Mouse (Mus musculus) G1E-ER4 (cell line): Measurements from ENCODE around the gene Loxl3. TPM values are rescaled to one million over a fixed set of nuclear protein-coding genes. Genes with fewer than 3 reads are reported as not detected.

Experiments
- GATA1 ChIP-seq: IDR thresholded peaks from one replicate; pipeline ENCODE4 v1.8.0; 2012; ENCODE audit warnings: low read length, inconsistent platforms
- polyA plus RNA-seq: library from polyadenylated mRNA; stranded (reverse); fragments of >175 nt; gene quantifications from 2 replicates; pipeline ENCODE4 v1.2.3, GENCODE M21; 2012

The Loxl3 gene
- polyA plus RNA-seq, 1 experiment = 0.32 TPM

- no peak for TF ChIP-seq GATA1
Measured at GRCm38 (mm10) chr6:83086121-83087035, 52.4 kb downstream of the Loxl3 start, which contains the start of gene Lbx2. Gene Lbx2 (plus strand): TSS chr6:83086367.

- no peak for TF ChIP-seq GATA1
Measured at GRCm38 (mm10) chr6:83087205-83087925, 53.4 kb downstream of the Loxl3 start.

GRCm38 (mm10) chr6:83087926-83088260 is 53.9 kb downstream of the Loxl3 start:
- TF ChIP-seq GATA1 = no peak

GRCm38 (mm10) chr6:83092416-83093127 is 58.6 kb downstream of the Loxl3 start:
- no peak for TF ChIP-seq GATA1

GRCm38 (mm10) chr6:83095968-83096367 is 62.0 kb downstream of the Loxl3 start:
- TF ChIP-seq GATA1 = no peak

- TF ChIP-seq GATA1 = no peak
Measured at GRCm38 (mm10) chr6:83098411-83098810, 64.4 kb downstream of the Loxl3 start.

GRCm38 (mm10) chr6:83101316-83101687 is 67.3 kb downstream of the Loxl3 start, which contains the start of the genes Ccdc142 and Gm42688:
Gene Ccdc142 (plus strand): TSS chr6:83101601.
Gene Gm42688 (plus strand): TSS chr6:83101617.
- TF ChIP-seq GATA1 = no peak

- TF ChIP-seq GATA1 = no peak
Measured at GRCm38 (mm10) chr6:83101688-83102556, 67.9 kb downstream of the Loxl3 start.

Other genes with a start within 250 kb of the Loxl3 start
- gene Sema4f, start 94.4 kb upstream of the Loxl3 start, polyA plus RNA-seq = not detected in 2 replicates
- gene M1ap, start 87.3 kb upstream of the Loxl3 start, polyA plus RNA-seq = 2.1 and 3.4 TPM in 2 replicates
- gene Dok1, start 702 bp upstream of the Loxl3 start, polyA plus RNA-seq = 128 and 144 TPM in 2 replicates
- 1,009 and 1,196 TPM in 2 replicates for gene Aup1, start 20.3 kb downstream of the Loxl3 start, polyA plus RNA-seq
- 86.7 and 110 TPM in 2 replicates for gene Htra2, start 21.1 kb downstream of the Loxl3 start, polyA plus RNA-seq
- 0.85 and 1.5 TPM in 2 replicates for gene Dqx1, start 23.7 kb downstream of the Loxl3 start, polyA plus RNA-seq
- not detected in 2 replicates for gene Tlx2, start 36.1 kb downstream of the Loxl3 start, polyA plus RNA-seq
- gene Pcgf1, start 43.7 kb downstream of the Loxl3 start, polyA plus RNA-seq = 8.6 and 10.8 TPM in 2 replicates
- gene Lbx2, start 52.2 kb downstream of the Loxl3 start, polyA plus RNA-seq = 0.10 and 0.13 TPM in 2 replicates
- 12.9 and 13.9 TPM in 2 replicates for gene Ccdc142, start 67.4 kb downstream of the Loxl3 start, polyA plus RNA-seq
- gene Gm42688, start 67.4 kb downstream of the Loxl3 start, polyA plus RNA-seq = 5.2 and 7.2 TPM in 2 replicates
- gene Mrpl53, start 74.9 kb downstream of the Loxl3 start, polyA plus RNA-seq = 69.5 and 81.4 TPM in 2 replicates
- gene Mogs, start 81.3 kb downstream of the Loxl3 start, polyA plus RNA-seq = 163 and 176 TPM in 2 replicates
- gene Wbp1, start 87.4 kb downstream of the Loxl3 start, polyA plus RNA-seq = 47.0 and 70.0 TPM in 2 replicates
- 158 and 217 TPM in 2 replicates for gene Ino80b, start 91.3 kb downstream of the Loxl3 start, polyA plus RNA-seq
- 13.1 and 20.1 TPM in 2 replicates for gene Rtkn, start 101.3 kb downstream of the Loxl3 start, polyA plus RNA-seq
- not detected in 2 replicates for gene Wdr54, start 122.2 kb downstream of the Loxl3 start, polyA plus RNA-seq
- gene 1700003E16Rik, start 122.2 kb downstream of the Loxl3 start, polyA plus RNA-seq = not detected in 2 replicates
- gene Dctn1, start 131.7 kb downstream of the Loxl3 start, polyA plus RNA-seq = 307 and 323 TPM in 2 replicates
- gene Slc4a5, start 185.7 kb downstream of the Loxl3 start, polyA plus RNA-seq = not detected in 2 replicates